Mouse (Mus musculus): ENCODE measurements at regions not wholly inside any gene's neighbourhood (a gene's known extent, or its start where the extent isn't known, plus 50 kb on each side); places are given as distances from the start of the nearest gene placed in this dataset.

DNA sequence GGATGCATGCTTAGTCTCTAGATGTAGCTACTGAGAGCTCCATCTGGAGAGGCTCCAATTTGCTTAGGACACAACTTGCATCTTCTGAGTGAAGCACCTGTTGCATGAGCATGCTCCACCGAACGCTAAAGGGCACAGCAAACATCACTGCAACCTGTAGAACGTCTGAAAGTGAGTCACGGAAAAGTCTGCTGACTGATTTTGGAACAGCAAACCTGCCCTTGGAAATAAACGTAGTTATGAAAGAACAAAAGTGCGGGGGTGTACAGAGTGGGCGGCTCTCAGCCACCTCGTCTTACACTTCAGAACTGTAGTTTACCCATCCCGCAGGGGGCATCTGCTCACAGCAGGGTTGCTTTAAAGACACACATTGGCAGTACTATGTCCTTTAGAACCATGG is 97.0 kb upstream of the Rxylt1 start:
- TF ChIP-seq CTCF (IDR thresholded peaks at IDR 0.05; ENCODE audit: control insufficient read depth, insufficient read depth, insufficient read length) (no peak), CEBPB (IDR thresholded peaks at IDR 0.05; ENCODE audit: low read depth) (no peak), MYOG (IDR thresholded peaks at IDR 0.05; ENCODE audit: control insufficient read depth, extremely low read depth, insufficient read length) (no peak), USF1 (IDR thresholded peaks at IDR 0.05; ENCODE audit: low read depth) (no peak)

Data from C2C12 (cell line).